Mouse (Mus musculus) erythroblast, embryonic 14.5 days (primary cell): ENCODE results near the gene Filip1l. TPM values are rescaled to one million over a fixed set of nuclear protein-coding genes. Genes with fewer than 3 reads are reported as not detected.

Source experiments
- H3K27me3 ChIP-seq: 2 replicates; pipeline ENCODE4 v1.6.1; 2012; ENCODE audit warnings: inconsistent platforms; ENCODE audit not compliant: control insufficient read depth
- H3K36me3 ChIP-seq: 2 replicates; pipeline ENCODE4 v1.6.1; 2012; ENCODE audit warnings: mild to moderate bottlenecking, inconsistent platforms; ENCODE audit not compliant: control insufficient read depth
- H3K4me1 ChIP-seq: 2 replicates; pipeline ENCODE4 v1.6.1; 2012; ENCODE audit warnings: inconsistent platforms; ENCODE audit not compliant: control insufficient read depth
- H3K4me3 ChIP-seq: replicated peaks from 2 replicates; pipeline ENCODE3; 2012; ENCODE audit warnings: moderate library complexity, mild to moderate bottlenecking, inconsistent platforms
- H3K9me3 ChIP-seq: 2 replicates; pipeline ENCODE4 v1.6.1; 2012; ENCODE audit warnings: low read length, inconsistent platforms, mixed read lengths; ENCODE audit not compliant: control insufficient read depth
- GATA1 ChIP-seq: IDR thresholded peaks from 2 replicates; pipeline ENCODE4 v1.6.1; 2012; ENCODE audit warnings: low read length, inconsistent platforms, mixed read lengths
- TAL1 ChIP-seq: IDR thresholded peaks from 3 replicates; pipeline ENCODE4 v1.6.1; 2012; ENCODE audit warnings: low read length, inconsistent platforms, mixed read lengths
- polyA plus RNA-seq: library from polyadenylated mRNA; stranded (reverse); fragments of >175 nt; gene quantifications from 2 replicates; pipeline ENCODE4 v1.2.3, GENCODE M21; 2012

The Filip1l gene
- polyA plus RNA-seq, 1 experiment, result not detected

DNA sequence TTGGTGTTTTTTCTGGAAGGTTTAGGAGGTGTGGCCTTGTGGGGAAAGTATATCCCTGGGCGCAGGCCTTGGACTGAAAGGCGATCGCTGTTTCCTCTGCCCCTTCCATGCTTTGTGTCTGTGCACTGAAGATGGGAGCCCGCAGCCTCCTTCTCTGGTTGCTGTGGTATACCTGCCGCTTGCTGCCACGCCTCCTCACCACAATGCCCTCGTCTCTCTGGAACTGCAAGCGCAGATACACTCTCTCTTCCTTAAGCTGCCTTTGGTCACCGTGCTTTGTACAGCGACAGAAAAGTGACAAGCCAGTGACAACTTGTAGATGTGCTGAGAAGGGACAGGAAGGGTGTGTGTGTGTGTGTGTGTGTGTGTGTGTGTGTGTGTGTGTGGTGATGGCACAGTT lies 46.7 kb downstream of the Filip1l start:
- H3K27me3 ChIP-seq, result no peaks in the 10 kb centered on the region
- no peaks in the 10 kb centered on the region for H3K4me1 ChIP-seq
- H3K9me3 ChIP-seq, result no peaks in the 10 kb centered on the region
- no peak for TF ChIP-seq TAL1
- H3K36me3 ChIP-seq, result no peaks in the 10 kb centered on the region
- H3K4me3 ChIP-seq, result no peak overlapping the region

- Histone ChIP-seq H3K27me3 (no peaks in the 10 kb centered on the region), H3K36me3 (no peaks in the 10 kb centered on the region)
- no peak for TF ChIP-seq GATA1
- no peak for TF ChIP-seq TAL1
Observed at GRCm38 (mm10) chr16:57401702-57402101, 48.8 kb downstream of the Filip1l start.

GRCm38 (mm10) chr16:57402910-57403309 lies 50.0 kb downstream of the Filip1l start:
- no peaks in the 10 kb centered on the region for H3K27me3 ChIP-seq
- H3K4me1 ChIP-seq, result no peaks in the 10 kb centered on the region
- TF ChIP-seq TAL1 (no peak), GATA1 (no peak)
- H3K9me3 ChIP-seq, result no peaks in the 10 kb centered on the region
- no peak overlapping the region for H3K4me3 ChIP-seq
- H3K36me3 ChIP-seq, result no peaks in the 10 kb centered on the region

More at GRCm38 (mm10) chr16:57401702-57402101, 48.8 kb downstream of the Filip1l start:
- no peaks in the 10 kb centered on the region for H3K4me1 ChIP-seq
- H3K4me3 ChIP-seq, result no peak overlapping the region
- no peaks in the 10 kb centered on the region for H3K9me3 ChIP-seq

DNA sequence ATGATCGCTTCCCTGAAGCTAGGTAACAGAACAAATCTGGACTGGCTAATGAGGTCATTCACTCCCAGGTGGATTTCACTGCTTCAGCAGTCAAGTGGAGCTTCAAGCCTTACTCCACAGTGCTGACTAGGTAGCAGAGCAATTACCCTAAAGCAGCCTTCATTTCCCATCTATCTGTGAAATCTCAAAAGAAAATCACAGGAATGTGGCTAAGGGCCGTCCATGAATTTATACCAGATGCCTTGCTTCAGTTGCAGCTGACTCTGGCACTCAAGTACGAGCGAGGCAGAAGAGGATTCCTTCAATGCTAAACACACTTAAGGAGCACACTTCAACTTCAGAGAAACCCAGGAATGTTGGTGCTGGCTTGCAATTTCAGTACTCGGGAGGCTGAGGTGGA lies 50.9 kb downstream of the Filip1l start:
- no peaks in the 10 kb centered on the region for H3K36me3 ChIP-seq
- H3K9me3 ChIP-seq, result no peaks in the 10 kb centered on the region
- no peak overlapping the region for H3K4me3 ChIP-seq
- TF ChIP-seq TAL1 (no peak), GATA1 (no peak)
- no peaks in the 10 kb centered on the region for H3K4me1 ChIP-seq
- no peaks in the 10 kb centered on the region for H3K27me3 ChIP-seq

DNA sequence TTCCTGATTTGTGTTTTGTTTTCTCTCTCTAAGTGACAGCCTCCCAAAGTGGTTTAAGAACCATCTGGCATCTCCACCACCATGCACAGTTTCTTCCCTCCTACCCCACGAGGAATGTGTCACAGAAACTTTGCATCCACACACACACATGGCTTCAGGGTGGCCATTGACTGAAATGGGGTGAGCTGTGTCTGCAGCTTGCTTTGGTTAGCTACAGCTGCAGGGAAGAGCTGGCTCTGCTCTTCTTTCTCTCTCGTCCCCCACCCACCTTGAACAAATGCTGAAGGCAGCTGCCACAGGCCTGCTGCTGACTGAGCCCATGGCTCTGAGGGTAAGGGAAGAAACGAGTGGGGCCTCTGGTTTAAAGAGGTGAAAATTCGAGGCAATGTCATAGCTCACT lies 59.9 kb downstream of the Filip1l start:
- Histone ChIP-seq H3K4me1 (no peaks in the 10 kb centered on the region), H3K27me3 (no peaks in the 10 kb centered on the region), H3K4me3 (no peak overlapping the region), H3K36me3 (no peaks in the 10 kb centered on the region), H3K9me3 (no peaks in the 10 kb centered on the region)
- TF ChIP-seq TAL1 (no peak), GATA1 (no peak)

DNA sequence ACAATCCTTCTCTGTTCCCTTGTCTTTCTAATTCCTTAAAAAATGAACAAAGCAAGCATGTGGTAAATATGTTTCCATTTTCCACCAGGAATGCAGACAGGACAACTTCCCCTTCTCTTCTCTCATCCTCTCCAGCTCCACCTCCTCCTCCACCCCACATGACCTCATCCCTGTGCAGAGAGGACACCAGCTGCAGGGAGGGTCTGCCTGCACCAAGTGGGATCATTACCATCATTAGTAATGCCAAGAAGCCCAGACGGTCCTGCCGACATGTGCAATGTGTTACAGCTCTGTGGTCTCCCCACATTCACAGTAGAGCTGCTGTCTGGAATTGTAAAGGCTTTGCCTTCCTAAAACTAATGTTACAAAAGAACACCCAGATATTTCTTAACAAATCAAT lies 63.2 kb downstream of the Filip1l start:
- H3K4me3 ChIP-seq, result no peak overlapping the region
- TF ChIP-seq GATA1 (no peak), TAL1 (no peak)
- H3K4me1 ChIP-seq, result no peaks in the 10 kb centered on the region
- H3K9me3 ChIP-seq, result no peaks in the 10 kb centered on the region
- H3K27me3 ChIP-seq, result no peaks in the 10 kb centered on the region
- no peaks in the 10 kb centered on the region for H3K36me3 ChIP-seq

DNA sequence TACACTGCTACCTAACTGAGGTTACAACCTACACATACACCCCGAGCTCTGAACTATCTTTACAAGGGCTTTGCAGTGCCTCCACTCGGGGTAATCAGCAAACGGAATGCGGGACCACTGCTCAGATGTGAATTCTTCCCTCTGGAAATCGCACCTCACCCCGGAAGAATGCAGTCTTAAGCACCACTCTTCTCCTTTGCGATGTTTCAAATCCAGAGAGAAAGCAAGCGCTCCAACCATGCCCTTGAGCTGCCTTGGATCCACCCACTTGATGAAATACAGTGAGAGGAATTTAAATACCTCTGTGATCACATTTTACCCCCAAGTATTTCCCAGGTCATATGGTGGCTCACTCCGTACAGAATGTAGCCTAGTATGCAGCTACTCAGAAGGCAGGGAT lies 64.1 kb downstream of the Filip1l start:
- no peaks in the 10 kb centered on the region for H3K4me1 ChIP-seq
- no peak overlapping the region for H3K4me3 ChIP-seq
- no peaks in the 10 kb centered on the region for H3K27me3 ChIP-seq
- TF ChIP-seq TAL1 (no peak), GATA1 (no peak)
- H3K9me3 ChIP-seq, result no peaks in the 10 kb centered on the region
- H3K36me3 ChIP-seq, result no peaks in the 10 kb centered on the region

DNA sequence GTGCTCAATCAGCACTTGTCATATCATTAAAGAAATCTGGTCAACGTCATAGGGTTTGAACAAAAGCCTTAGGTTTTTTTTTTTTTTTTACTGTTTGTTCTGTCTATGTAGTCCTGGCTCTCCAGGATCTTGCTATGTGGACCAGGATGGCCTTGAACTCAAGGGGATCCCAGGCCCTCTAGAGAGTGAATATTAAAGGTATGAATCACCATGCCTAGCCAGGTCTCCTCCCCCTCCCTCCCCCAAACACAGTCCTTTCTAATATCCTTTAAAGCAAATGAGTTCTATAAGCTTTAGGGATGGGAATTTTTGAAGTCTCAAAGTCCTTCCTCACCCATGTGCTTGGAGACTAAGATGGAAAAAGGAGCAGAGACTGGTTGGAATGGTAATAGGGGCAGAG lies 65.1 kb downstream of the Filip1l start:
- Histone ChIP-seq H3K36me3 (no peaks in the 10 kb centered on the region), H3K4me3 (no peak overlapping the region)

GRCm38 (mm10) chr16:57419332-57419731 lies 66.4 kb downstream of the Filip1l start:
- H3K9me3 ChIP-seq, result no peaks in the 10 kb centered on the region
- no peaks in the 10 kb centered on the region for H3K4me1 ChIP-seq
- H3K4me3 ChIP-seq, result no peak overlapping the region
- TF ChIP-seq GATA1, result no peak
- no peak for TF ChIP-seq TAL1
- H3K36me3 ChIP-seq, result no peaks in the 10 kb centered on the region
- H3K27me3 ChIP-seq, result no peaks in the 10 kb centered on the region

More for the DNA sequence above, 65.1 kb downstream of the Filip1l start:
- TF ChIP-seq TAL1 (no peak), GATA1 (no peak)
- H3K9me3 ChIP-seq, result no peaks in the 10 kb centered on the region
- H3K27me3 ChIP-seq, result no peaks in the 10 kb centered on the region
- no peaks in the 10 kb centered on the region for H3K4me1 ChIP-seq

DNA sequence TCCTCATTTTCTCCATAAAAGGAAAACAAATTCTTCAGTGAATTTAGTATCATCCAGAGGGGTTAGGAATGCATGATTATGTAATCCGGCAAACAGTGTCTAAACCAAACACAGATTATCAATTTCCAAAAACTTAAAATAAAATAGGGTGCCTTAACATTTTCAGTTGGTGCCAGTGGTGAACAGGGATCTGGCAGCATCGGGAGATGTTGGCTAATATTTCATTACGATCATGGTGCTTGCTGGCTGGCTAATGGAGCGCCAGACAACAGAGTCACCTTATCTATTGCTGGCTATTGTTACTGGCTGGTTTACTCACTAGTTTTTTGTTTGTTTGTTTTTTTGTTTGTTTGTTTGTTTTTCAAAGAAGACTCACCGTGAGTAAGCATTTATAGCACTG lies 67.0 kb downstream of the Filip1l start:
- no peak overlapping the region for H3K4me3 ChIP-seq
- TF ChIP-seq TAL1, result no peak
- TF ChIP-seq GATA1, result no peak
- H3K9me3 ChIP-seq, result no peaks in the 10 kb centered on the region
- no peaks in the 10 kb centered on the region for H3K36me3 ChIP-seq
- H3K27me3 ChIP-seq, result no peaks in the 10 kb centered on the region
- H3K4me1 ChIP-seq, result no peaks in the 10 kb centered on the region
